Mouse (Mus musculus) kidney, adult 2 months (tissue): Measurements from ENCODE around the gene Ankrd35. TPM values are rescaled to one million over a fixed set of nuclear protein-coding genes. Genes with fewer than 3 reads are reported as not detected.

Experiments used
- DNase-seq: peaks from one replicate; pipeline ENCODE4 v3.0.0; 2021
- H3K27ac ChIP-seq: fragments of 200-500 bp; 2 replicates; pipeline ENCODE4 v1.5.1; 2012; ENCODE audit warnings: low read depth, low read length, control low read depth, inconsistent platforms; ENCODE audit not compliant: insufficient read depth
- H3K27me3 ChIP-seq: fragments of 200-500 bp; replicated peaks from 2 replicates; pipeline ENCODE4 v1.6.1; 2012; ENCODE audit warnings: mild to moderate bottlenecking, moderate library complexity, low read length, inconsistent platforms; ENCODE audit not compliant: control insufficient read depth, insufficient read depth
- H3K36me3 ChIP-seq: fragments of 200-500 bp; 2 replicates; pipeline ENCODE4 v1.6.1; 2012; ENCODE audit warnings: mild to moderate bottlenecking, moderate library complexity, low read length, inconsistent platforms; ENCODE audit not compliant: control insufficient read depth, insufficient read depth
- H3K4me1 ChIP-seq: fragments of 200-500 bp; 2 replicates; pipeline ENCODE4 v1.6.1; 2011; ENCODE audit warnings: low read length; ENCODE audit not compliant: control insufficient read depth, insufficient read depth
- H3K4me3 ChIP-seq: fragments of 200-500 bp; 2 replicates; pipeline ENCODE4 v1.5.1; 2011; ENCODE audit warnings: mild to moderate bottlenecking, low read depth, low read length, control low read depth; ENCODE audit not compliant: insufficient read depth
- CTCF ChIP-seq: fragments of 200-500 bp; conservative IDR thresholded peaks from 2 replicates; pipeline ENCODE4 v1.5.1; 2011; ENCODE audit warnings: low read depth, mild to moderate bottlenecking, control low read depth, low read length, moderate library complexity, mixed read lengths; ENCODE audit not compliant: insufficient read depth, insufficient read length
- POLR2A ChIP-seq: fragments of 200-500 bp; IDR thresholded peaks from one replicate; pipeline ENCODE4 v1.6.1; 2011; ENCODE audit warnings: low read depth, low read length, control low read depth
- WGBS: fragments of 180-500 bp; shearing (Covaris S2); methylation state at CpG from one replicate; pipeline ENCODE4 v1.1.7; 2018; 5-methylcytosine and 5-hydroxymethylcytosine counted together
- polyA plus RNA-seq: library from polyadenylated mRNA; depleted of rRNA; stranded (reverse); fragments of >200 nt; gene quantifications from 2 replicates; pipeline ENCODE4 v1.2.3, GENCODE M21; 2012

Ankrd35 gene
- polyA plus RNA-seq, 1 experiment: 0.45 TPM

DNA sequence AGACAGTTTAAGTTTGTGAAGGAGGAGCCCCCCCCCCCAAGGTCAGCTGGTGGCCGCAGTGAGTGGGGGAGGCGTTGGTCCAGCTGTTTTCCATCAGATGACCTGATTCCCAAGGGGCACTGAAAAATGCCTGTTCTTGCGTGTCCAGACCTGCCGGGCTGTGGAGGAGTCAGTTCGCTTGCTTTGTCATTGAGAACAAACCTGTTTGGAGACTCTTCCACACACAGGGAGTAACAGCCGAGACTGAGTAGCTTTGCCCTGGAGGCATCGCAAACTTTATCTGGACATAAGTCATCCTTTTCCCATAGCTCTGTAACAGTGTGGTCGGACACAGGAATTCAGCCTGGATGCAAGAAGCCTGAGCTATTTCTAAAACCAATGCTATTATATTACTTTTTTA, 4.5 kb downstream of the Ankrd35 start:
- 38% methylated on average over 8 of the region's 8 CpGs for WGBS
- Histone ChIP-seq H3K27ac (no peak overlapping the region), H3K27me3 (no peaks in the 10 kb centered on the region), H3K4me3 (no peak overlapping the region), H3K36me3 (no peaks in the 10 kb centered on the region), H3K4me1 (no peaks in the 10 kb centered on the region)
- TF ChIP-seq CTCF (no peak), POLR2A (no peak)
- no peak for DNase-seq

DNA sequence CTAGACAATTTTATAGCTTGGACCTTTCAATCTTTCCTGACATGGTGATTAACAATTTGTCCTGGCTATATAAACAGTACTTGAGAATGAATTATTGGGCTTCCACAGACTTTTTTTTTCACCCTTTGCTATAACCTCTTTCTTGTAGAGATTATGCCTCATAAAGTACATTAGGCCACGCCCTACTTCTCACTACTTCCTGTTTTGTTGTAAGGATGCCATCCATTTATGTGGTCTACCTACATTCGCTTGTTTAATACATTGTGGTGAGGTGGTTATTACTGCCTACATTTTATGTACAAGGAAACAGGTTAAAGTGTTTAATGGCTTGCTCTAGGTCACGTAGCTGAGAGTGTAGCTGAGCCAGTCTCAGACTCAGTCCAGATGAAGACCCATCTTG, 5.2 kb downstream of the Ankrd35 start:
- Histone ChIP-seq H3K27ac (no peak overlapping the region), H3K4me3 (no peak overlapping the region), H3K4me1 (no peaks in the 10 kb centered on the region), H3K36me3 (no peaks in the 10 kb centered on the region), H3K27me3 (no peaks in the 10 kb centered on the region)
- no peak for TF ChIP-seq CTCF
- TF ChIP-seq POLR2A: no peak
- no peak for DNase-seq
- WGBS: 74% methylated on average over 3 of the region's 3 CpGs

DNA sequence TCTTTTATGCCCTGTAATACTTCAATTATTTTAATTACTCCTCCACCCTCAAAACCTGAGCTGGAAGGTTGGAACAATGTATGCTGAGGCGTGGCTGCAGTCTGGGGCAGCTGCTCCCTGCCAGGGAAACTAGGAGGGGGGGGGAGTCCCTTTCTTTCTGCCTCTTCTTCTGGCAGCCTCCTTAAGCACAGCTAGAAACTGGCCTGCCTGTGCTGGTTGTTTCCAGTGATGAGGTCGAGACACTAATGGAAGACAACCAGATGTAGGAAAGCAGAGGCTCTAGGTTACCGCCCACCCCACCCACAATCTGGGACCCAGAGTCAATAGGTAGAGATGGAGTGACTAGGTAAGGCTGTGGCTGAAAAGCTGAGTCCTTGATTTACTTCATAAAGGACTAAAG, 5.8 kb downstream of the Ankrd35 start:
- DNase-seq: no peak
- Histone ChIP-seq H3K27ac (no peak overlapping the region), H3K4me1 (no peaks in the 10 kb centered on the region), H3K4me3 (no peak overlapping the region), H3K27me3 (no peaks in the 10 kb centered on the region), H3K36me3 (no peaks in the 10 kb centered on the region)
- TF ChIP-seq CTCF (no peak), POLR2A (no peak)
- 51% methylated on average over 3 of the region's 3 CpGs for WGBS

DNA sequence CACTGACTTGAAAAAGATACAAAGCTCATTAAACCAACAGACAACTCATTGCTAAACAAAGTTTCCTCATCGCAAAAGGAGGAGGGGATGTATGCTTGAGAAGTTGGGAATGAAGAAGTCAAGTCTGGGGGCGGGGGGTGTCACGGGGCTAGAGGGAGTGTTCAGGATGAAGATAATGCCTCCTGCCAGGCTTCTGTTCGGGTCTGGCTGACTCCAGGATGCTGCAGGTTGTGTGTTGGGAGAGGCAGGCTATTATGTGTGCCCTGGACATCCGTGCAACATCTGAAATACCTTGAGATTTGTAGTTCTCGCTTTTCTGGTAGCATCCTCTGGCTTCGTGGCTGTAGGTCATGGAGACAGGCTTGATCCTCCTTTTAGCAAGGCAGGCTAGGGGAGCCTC, 8.5 kb downstream of the Ankrd35 start:
- H3K36me3 ChIP-seq: no peaks in the 10 kb centered on the region
- WGBS: 74% methylated on average over 7 of the region's 7 CpGs
- H3K27ac ChIP-seq: no peak overlapping the region
- TF ChIP-seq CTCF (no peak), POLR2A (no peak)
- H3K27me3 ChIP-seq: no peaks in the 10 kb centered on the region; the same call in 1 of the 2 replicates
- H3K4me1 ChIP-seq: no peaks in the 10 kb centered on the region
- no peak overlapping the region for H3K4me3 ChIP-seq
- DNase-seq: no peak

DNA sequence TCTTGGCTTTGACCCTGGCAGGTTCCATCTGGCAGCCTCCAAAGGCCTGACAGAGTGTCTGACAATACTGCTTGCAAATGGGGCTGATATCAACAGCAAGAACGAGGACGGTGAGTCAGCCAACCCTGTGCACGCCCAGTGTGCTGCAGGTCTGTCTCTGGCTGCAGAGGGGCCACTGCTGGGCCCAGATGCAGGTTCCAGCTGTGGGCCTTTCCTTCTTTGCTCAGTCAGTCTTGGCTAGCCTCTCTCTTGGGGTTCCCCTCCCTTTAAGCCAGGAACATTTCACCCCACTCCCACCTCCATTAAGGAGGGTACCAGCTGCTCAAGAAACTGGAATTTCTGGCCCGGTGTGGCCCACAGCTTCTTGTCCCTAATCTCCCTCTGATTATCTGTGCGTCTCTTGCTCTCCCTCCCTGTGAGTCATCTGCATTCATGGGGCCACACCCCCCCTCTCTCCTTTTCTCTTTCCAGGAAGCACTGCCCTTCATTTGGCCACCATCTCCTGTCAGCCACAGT, 9.3 kb downstream of the Ankrd35 start:
- TF ChIP-seq POLR2A (no peak), CTCF (no peak)
- 50% methylated on average over 5 of the region's 5 CpGs for WGBS
- no peaks in the 10 kb centered on the region for H3K4me1 ChIP-seq
- H3K27me3 ChIP-seq: no peaks in the 10 kb centered on the region; the same call in 1 of the 2 replicates
- no peak overlapping the region for H3K27ac ChIP-seq
- DNase-seq: no peak
- no peak overlapping the region for H3K4me3 ChIP-seq
- no peaks in the 10 kb centered on the region for H3K36me3 ChIP-seq

DNA sequence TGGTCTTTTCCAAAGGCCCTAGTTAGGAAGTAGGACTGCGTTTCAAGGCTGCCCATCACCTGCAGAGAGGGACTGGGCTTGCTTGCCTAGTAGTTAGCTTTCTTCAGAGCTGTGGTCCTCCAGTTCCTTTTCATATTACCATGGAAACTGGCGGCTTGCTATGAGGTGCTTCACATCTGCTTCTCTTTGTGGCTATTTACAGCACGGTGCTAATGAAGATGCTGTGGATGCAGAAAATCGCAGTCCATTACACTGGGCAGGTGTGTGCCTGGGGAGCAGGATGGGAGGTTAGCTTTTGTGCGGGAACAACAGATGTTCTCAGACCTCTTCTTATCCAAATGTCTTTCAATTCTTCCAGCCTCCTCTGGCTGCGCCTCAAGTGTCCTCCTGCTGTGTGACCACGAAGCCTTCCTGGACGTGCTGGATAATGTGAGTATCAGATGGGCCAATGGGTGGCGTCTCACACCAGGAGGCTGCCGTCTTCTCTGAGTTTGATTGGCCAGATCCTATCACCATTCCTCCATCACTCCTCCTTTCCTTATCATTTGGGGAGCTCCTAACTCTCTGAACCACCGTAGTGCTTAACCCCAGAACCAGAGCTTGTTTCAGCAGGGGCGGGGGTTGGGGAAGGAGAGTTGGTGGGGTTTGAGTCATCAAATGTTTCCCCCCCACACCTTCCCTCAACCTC, 10.5 kb downstream of the Ankrd35 start:
- WGBS: 51% methylated on average over 12 of the region's 12 CpGs
- no peak for DNase-seq
- TF ChIP-seq CTCF (no peak), POLR2A (no peak)
- Histone ChIP-seq H3K27me3 (no peaks in the 10 kb centered on the region; the same call in 1 of the 2 replicates), H3K4me1 (no peaks in the 10 kb centered on the region; the same call in 1 of the 2 replicates), H3K36me3 (no peaks in the 10 kb centered on the region), H3K4me3 (no peak overlapping the region), H3K27ac (no peak overlapping the region)

GRCm38 (mm10) chr3:96683496-96683895, 13.6 kb downstream of the Ankrd35 start:
- no peak for TF ChIP-seq CTCF
- TF ChIP-seq POLR2A: no peak
- H3K27ac ChIP-seq: no peak overlapping the region
- H3K4me3 ChIP-seq: no peak overlapping the region
- 89% methylated on average over 3 of the region's 3 CpGs for WGBS
- no peak for DNase-seq
- H3K4me1 ChIP-seq: no peaks in the 10 kb centered on the region; the same call in 1 of the 2 replicates
- H3K27me3 ChIP-seq: no peaks in the 10 kb centered on the region; the same call in 1 of the 2 replicates
- no peaks in the 10 kb centered on the region for H3K36me3 ChIP-seq
